Mouse (Mus musculus): ENCODE data around the gene Ptbp1. TPM values are rescaled to one million over a fixed set of nuclear protein-coding genes. Genes with fewer than 3 reads are reported as not detected.

Gene Ptbp1
- polyA plus RNA-seq, 1 experiment from 2014 or later: 325 TPM

DNA sequence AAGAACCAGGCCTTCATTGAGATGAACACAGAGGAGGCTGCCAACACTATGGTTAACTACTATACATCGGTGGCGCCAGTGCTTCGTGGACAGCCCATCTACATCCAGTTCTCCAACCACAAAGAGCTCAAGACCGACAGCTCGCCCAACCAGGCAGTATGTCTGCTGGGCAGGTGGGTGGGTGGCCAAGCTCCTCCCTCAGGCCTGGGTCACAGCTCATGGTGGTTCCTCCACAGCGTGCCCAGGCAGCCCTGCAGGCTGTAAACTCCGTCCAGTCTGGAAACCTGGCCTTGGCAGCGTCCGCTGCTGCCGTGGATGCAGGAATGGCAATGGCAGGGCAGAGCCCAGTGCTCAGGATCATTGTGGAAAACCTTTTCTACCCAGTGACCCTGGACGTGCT is 4.9 kb downstream of the Ptbp1 start:
- Histone ChIP-seq H3K4me1 (peaks cover 66% of the 10 kb centered on the region), H3K4me3 (replicated peaks) (no peak overlapping the region), H3K27me3 (no peaks in the 10 kb centered on the region), H3K9me3 (replicated peaks) (no peaks in the 10 kb centered on the region), H3K9ac (no peak overlapping the region), H3K36me3 (peaks cover 68% of the 10 kb centered on the region), H3K27ac (replicated peaks) (peak overlapping the region; percentile 69; the same call in 1 of the 2 replicates), H3K4me2 (replicated peaks) (no peak overlapping the region)
- no peak for ATAC-seq (ENCODE audit: insufficient number of reproducible peaks, low FRiP score, low TSS enrichment, low read depth)
- WGBS: 72% methylated on average over 11 of the region's 11 CpGs

- Histone ChIP-seq H3K4me2 (replicated peaks) (0 out of 2 replicates have a peak overlapping the region, but pooled peaks have one; percentile 2), H3K36me3 (peaks cover 74% of the 10 kb centered on the region), H3K4me3 (replicated peaks) (no peak overlapping the region), H3K9ac (no peak overlapping the region), H3K27me3 (no peaks in the 10 kb centered on the region), H3K4me1 (peaks cover 73% of the 10 kb centered on the region), H3K27ac (replicated peaks) (peak overlapping the region; percentile 66; the same call in 1 of the 2 replicates), H3K9me3 (replicated peaks) (no peaks in the 10 kb centered on the region)
- ATAC-seq (ENCODE audit: insufficient number of reproducible peaks, low FRiP score, low TSS enrichment, low read depth): no peak
- 89% methylated on average over 26 of the region's 26 CpGs for WGBS
Measured at GRCm38 (mm10) chr10:79860079-79860911, 6.1 kb downstream of the Ptbp1 start.

DNA sequence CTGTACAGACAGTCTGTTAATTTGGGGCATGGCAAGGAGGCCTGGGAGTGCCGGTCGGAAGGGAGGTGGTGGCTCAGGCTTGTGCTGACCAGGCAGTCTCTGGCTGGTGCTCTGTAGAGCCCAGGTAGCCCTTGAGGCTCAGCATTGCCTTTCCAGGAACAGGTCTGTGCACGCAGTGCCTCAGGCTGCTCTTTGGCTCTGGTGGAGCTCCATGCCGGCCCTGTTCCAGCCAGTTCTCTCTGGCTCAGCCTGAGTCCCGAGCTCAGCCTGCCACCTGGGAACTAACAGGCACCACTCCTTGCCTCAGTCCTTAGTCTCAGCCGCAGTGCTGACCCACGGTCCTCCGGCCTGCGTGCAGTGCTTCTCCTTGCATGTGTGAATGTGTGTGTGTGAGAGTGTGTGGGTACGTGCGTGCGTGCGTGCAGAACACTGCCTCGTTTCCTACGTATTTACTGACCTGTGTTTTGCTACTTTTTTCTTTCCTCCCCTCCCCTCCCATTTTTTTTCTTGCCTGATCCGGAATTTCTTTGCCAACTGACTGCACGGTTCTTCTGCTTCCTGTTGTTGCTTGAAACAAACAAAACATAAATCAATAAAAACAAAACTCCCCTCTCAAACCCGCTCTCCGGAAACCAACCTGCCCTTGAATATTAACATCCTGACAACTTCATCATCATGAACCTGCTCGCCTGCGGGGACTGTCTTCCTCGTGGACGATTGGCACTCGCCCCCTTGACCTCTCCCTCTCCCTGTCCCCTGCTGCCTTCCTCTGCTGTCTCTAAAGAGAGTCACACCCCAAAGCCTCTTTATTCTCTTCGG is 7.2 kb downstream of the Ptbp1 start:
- Histone ChIP-seq H3K36me3 (peaks cover 83% of the 10 kb centered on the region), H3K4me2 (replicated peaks) (0 out of 2 replicates have a peak overlapping the region, but pooled peaks have one; percentile 2), H3K4me3 (replicated peaks) (no peak overlapping the region), H3K27ac (replicated peaks) (peak overlapping the region; percentile 66), H3K4me1 (peaks cover 68% of the 10 kb centered on the region), H3K9me3 (replicated peaks) (no peaks in the 10 kb centered on the region), H3K27me3 (no peaks in the 10 kb centered on the region), H3K9ac (no peak overlapping the region)
- 71% methylated on average over 25 of the region's 25 CpGs for WGBS
- ATAC-seq (ENCODE audit: insufficient number of reproducible peaks, low FRiP score, low TSS enrichment, low read depth): no peak

GRCm38 (mm10) chr10:79862049-79862788 is 8.0 kb downstream of the Ptbp1 start:
- Histone ChIP-seq H3K9ac (no peak overlapping the region), H3K27ac (replicated peaks) (peak overlapping the region; percentile 66; the same call in 1 of the 2 replicates), H3K4me1 (peaks cover 60% of the 10 kb centered on the region)

GRCm38 (mm10) chr10:79862925-79863324 is 8.7 kb downstream of the Ptbp1 start:
- no peaks in the 10 kb centered on the region for H3K27me3 ChIP-seq
- no peak overlapping the region for H3K9ac ChIP-seq
- H3K4me3 ChIP-seq (replicated peaks): no peak overlapping the region
- peaks cover 53% of the 10 kb centered on the region for H3K4me1 ChIP-seq
- H3K9me3 ChIP-seq (replicated peaks): no peaks in the 10 kb centered on the region
- peaks cover 76% of the 10 kb centered on the region for H3K36me3 ChIP-seq
- no peak overlapping the region for H3K4me2 ChIP-seq (replicated peaks)
- peak overlapping the region; percentile 22; the same call in 1 of the 2 replicates for H3K27ac ChIP-seq (replicated peaks)
- 61% methylated on average over 10 of the region's 10 CpGs for WGBS
- ATAC-seq (ENCODE audit: insufficient number of reproducible peaks, low FRiP score, low TSS enrichment, low read depth): no peak

More at GRCm38 (mm10) chr10:79862049-79862788, 8.0 kb downstream of the Ptbp1 start:
- no peaks in the 10 kb centered on the region for H3K27me3 ChIP-seq
- no peaks in the 10 kb centered on the region for H3K9me3 ChIP-seq (replicated peaks)
- WGBS: 78% methylated on average over 23 of the region's 23 CpGs
- no peak for ATAC-seq (ENCODE audit: insufficient number of reproducible peaks, low FRiP score, low TSS enrichment, low read depth)
- H3K36me3 ChIP-seq: peaks cover 79% of the 10 kb centered on the region
- H3K4me2 ChIP-seq (replicated peaks): no peak overlapping the region
- no peak overlapping the region for H3K4me3 ChIP-seq (replicated peaks)

- WGBS: 47% methylated on average over 10 of the region's 10 CpGs
- ATAC-seq (ENCODE audit: insufficient number of reproducible peaks, low FRiP score, low TSS enrichment, low read depth): 0 out of 2 replicates have a peak, but pooled peaks have one; percentile 1
- Histone ChIP-seq H3K27ac (replicated peaks) (0 out of 2 replicates have a peak overlapping the region, but pooled peaks have one; percentile 13), H3K36me3 (peaks cover 65% of the 10 kb centered on the region), H3K27me3 (no peaks in the 10 kb centered on the region), H3K9me3 (replicated peaks) (no peaks in the 10 kb centered on the region), H3K4me2 (replicated peaks) (no peak overlapping the region), H3K4me3 (replicated peaks) (no peak overlapping the region), H3K4me1 (peaks cover 37% of the 10 kb centered on the region), H3K9ac (no peak overlapping the region)
Measured at GRCm38 (mm10) chr10:79864351-79865188, 10.3 kb downstream of the Ptbp1 start.

DNA sequence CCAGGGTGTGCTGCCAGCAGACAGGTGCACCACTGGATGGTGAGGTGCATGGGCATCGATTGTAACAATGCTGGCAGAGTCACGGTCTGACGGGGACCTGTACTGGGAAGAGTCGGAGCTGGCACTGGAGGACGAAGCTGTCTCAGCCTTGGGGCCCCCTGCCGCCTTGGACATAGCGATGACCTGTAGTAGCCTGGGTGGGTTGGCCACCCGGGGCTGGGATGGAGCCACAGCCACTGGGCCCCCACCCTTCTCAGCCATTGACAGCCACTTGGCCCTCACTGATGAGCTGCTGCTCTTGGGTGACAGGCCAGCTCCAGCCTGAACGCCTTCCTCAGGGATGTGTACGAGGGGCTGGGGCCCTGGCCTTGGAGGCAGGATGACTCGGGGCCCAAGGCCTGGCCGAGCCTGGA is 11.0 kb downstream of the Ptbp1 start:
- H3K27ac ChIP-seq (replicated peaks): 0 out of 2 replicates have a peak overlapping the region, but pooled peaks have one; percentile 13
- H3K4me2 ChIP-seq (replicated peaks): no peak overlapping the region
- no peak overlapping the region for H3K9ac ChIP-seq
- WGBS: 56% methylated on average over 12 of the region's 12 CpGs
- peaks cover 62% of the 10 kb centered on the region for H3K36me3 ChIP-seq
- H3K4me3 ChIP-seq (replicated peaks): no peak overlapping the region
- H3K27me3 ChIP-seq: no peaks in the 10 kb centered on the region
- H3K4me1 ChIP-seq: peaks cover 31% of the 10 kb centered on the region
- ATAC-seq (ENCODE audit: insufficient number of reproducible peaks, low FRiP score, low TSS enrichment, low read depth): peak; percentile 22; the same call in 1 of the 2 replicates
- no peaks in the 10 kb centered on the region for H3K9me3 ChIP-seq (replicated peaks)

- Histone ChIP-seq H3K9ac (no peak overlapping the region), H3K27ac (replicated peaks) (no peak overlapping the region), H3K4me3 (replicated peaks) (no peak overlapping the region), H3K4me1 (peaks cover 24% of the 10 kb centered on the region), H3K36me3 (peaks cover 56% of the 10 kb centered on the region), H3K9me3 (replicated peaks) (no peaks in the 10 kb centered on the region), H3K4me2 (replicated peaks) (no peak overlapping the region), H3K27me3 (no peaks in the 10 kb centered on the region)
- WGBS: 67% methylated on average over 19 of the region's 19 CpGs
- no peak for ATAC-seq (ENCODE audit: insufficient number of reproducible peaks, low FRiP score, low TSS enrichment, low read depth)
Measured at GRCm38 (mm10) chr10:79865801-79866295, 11.6 kb downstream of the Ptbp1 start.

- ATAC-seq (ENCODE audit: insufficient number of reproducible peaks, low FRiP score, low TSS enrichment, low read depth): no peak
- no peak overlapping the region for H3K27ac ChIP-seq (replicated peaks)
- H3K4me2 ChIP-seq (replicated peaks): no peak overlapping the region
- peaks cover 17% of the 10 kb centered on the region for H3K4me1 ChIP-seq
- H3K4me3 ChIP-seq (replicated peaks): no peak overlapping the region
- no peak overlapping the region for H3K9ac ChIP-seq
- WGBS: 74% methylated on average over 11 of the region's 11 CpGs
- H3K36me3 ChIP-seq: peaks cover 54% of the 10 kb centered on the region
- no peaks in the 10 kb centered on the region for H3K27me3 ChIP-seq
- no peaks in the 10 kb centered on the region for H3K9me3 ChIP-seq (replicated peaks)
Measured at GRCm38 (mm10) chr10:79866601-79867000, 12.4 kb downstream of the Ptbp1 start.

DNA sequence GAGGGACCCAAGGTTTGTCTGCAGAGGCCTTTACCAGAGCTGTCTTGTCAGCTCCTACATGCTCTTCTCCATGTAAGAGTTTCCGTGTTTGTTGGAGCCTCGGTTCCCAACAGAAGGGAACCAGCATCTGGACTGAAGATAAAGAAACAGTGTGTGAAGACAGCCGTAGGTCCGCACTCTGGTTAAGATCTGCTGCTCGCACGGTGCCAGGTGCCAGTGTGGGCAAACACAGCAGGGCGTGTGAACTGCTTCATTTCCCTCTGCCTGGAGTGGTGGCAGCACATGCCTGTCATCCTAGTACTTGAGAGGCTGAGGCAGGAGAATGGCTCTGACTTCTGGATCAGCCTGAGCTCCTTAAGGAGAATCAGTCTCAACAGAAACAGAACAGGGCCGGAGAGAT is 17.6 kb downstream of the Ptbp1 start:
- Histone ChIP-seq H3K4me2 (replicated peaks) (no peak overlapping the region), H3K27ac (replicated peaks) (no peak overlapping the region), H3K4me3 (replicated peaks) (no peak overlapping the region), H3K36me3 (peaks cover 10% of the 10 kb centered on the region; the same call in 1 of the 2 replicates), H3K9me3 (replicated peaks) (no peaks in the 10 kb centered on the region), H3K4me1 (peaks cover 26% of the 10 kb centered on the region), H3K9ac (no peak overlapping the region), H3K27me3 (no peaks in the 10 kb centered on the region)
- 90% methylated on average over 8 of the region's 8 CpGs for WGBS
- ATAC-seq (ENCODE audit: insufficient number of reproducible peaks, low FRiP score, low TSS enrichment, low read depth): no peak
